Mouse (Mus musculus): Measurements from ENCODE around the gene Jmjd1c.

- TF ChIP-seq CTCF (IDR thresholded peaks at IDR 0.05; ENCODE audit: borderline replicate concordance, extremely low read depth, insufficient read depth, insufficient read length) (0 out of 2 replicates have a peak, but pooled peaks have one; percentile 7), POLR2A (IDR thresholded peaks at IDR 0.05; ENCODE audit: borderline replicate concordance, extremely low read depth, insufficient read depth, insufficient read length, poor library complexity, severe bottlenecking) (no peak)
Observed at GRCm38 (mm10) chr10:67216872-67217271, 120.9 kb downstream of the Jmjd1c start.

Data from brain, embryonic 14.5 days (tissue).